Mouse (Mus musculus) gastrocnemius, postnatal 25 days (tissue): ENCODE measurements around the gene Itln1. TPM values are rescaled to one million over a fixed set of nuclear protein-coding genes. Genes with fewer than 3 reads are reported as not detected.

Source experiments
- DNase-seq: peaks from one replicate; pipeline ENCODE4 v3.0.0; 2022
- long read RNA-seq, 2 experiments: library from polyadenylated mRNA; stranded (forward); transcript quantifications; one replicate each; pipeline ENCODE4 v2.0.0; 2021
- total RNA-seq, 2 experiments: library from RNA; stranded (reverse); gene quantifications; 1 replicate in 1 of 2; 2 replicates in 1 of 2; pipeline ENCODE4 v1.2.3; 2021

The Itln1 gene
- total RNA-seq: not detected
- long read RNA-seq, experiment 1: 0 reads
- long read RNA-seq, experiment 2: 0 reads

DNA sequence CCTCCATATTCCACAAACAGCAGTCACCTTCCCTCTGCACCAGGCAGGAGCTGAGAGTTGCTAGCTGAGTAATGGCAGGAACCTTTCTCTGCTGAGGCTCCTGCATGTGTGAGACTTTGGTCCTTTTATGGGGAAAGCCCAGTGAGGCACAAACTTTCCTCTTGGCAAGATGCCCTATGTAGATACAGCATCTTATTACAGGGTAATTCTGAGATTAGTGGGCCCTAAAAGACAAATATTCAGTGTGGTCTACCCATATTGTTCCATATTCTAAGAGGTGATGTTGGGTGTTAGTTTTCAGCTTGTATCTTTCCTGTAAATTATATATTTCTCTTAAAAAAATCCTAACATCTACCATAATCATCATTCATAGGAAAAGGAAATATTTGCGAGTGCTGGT is at the start of gene Itln1:
Itln1 (minus strand) TSS at position 101 of the 400 bp plus-strand sequence.
- DNase-seq: no peak

DNA sequence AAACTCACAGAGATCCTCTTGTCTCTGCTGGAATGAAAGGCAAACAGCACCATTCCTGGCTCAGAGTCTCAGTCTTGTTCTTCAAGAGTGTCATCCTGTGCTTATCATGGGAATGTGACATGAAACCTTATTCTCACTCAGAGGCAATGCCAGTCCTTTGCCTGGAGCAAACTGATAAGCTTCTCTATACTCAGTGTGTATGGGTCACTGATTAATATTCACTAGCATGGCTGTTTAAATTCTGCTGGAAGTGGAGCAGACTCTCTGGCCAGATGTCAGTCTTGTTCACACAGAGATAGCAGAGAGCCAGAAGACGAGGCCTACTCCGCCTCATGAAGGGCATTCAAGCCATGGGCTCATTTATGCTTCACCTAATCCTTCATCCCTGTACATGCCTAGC is 49.5 kb upstream of the Itln1 start:
- DNase-seq: no peak

DNA sequence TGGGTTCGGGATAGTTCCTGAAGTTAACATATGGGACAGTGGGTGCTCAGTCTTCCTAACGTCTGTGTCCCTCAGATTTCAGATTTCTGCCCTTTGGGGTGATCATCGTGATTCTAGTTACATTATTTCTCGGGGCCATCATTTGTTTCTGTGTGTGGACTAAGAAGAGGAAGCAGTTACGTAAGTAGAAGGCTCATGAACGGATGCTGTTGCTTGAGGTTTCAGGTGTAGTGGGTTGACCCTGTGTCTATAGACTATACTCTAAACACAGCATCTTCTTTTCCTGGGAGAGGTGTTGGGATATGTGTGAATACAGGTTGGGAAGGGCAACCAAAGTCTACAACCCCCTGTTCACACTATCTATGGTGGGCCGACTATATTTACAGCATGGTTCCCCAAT is 42.1 kb upstream of the Itln1 start:
- DNase-seq: no peak

DNA sequence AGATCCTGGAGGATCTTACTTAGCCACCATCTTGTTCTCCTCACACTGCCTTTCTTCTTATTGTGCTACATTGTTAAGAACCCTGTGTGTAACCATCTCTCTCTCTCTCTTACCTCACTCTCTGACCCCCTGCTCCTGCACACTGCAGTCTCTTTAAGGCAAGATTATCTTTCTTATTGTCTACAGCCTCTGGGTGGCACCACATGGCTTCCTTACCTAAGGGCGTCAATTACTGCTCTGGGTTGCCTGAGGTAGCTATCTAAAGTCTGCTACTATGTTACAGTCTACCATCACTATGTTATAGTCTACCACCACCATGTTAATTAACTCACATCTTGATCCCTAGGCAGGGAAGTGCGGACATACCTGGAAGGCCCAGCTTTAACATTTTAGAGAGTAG is 33.3 kb upstream of the Itln1 start:
- no peak for DNase-seq

DNA sequence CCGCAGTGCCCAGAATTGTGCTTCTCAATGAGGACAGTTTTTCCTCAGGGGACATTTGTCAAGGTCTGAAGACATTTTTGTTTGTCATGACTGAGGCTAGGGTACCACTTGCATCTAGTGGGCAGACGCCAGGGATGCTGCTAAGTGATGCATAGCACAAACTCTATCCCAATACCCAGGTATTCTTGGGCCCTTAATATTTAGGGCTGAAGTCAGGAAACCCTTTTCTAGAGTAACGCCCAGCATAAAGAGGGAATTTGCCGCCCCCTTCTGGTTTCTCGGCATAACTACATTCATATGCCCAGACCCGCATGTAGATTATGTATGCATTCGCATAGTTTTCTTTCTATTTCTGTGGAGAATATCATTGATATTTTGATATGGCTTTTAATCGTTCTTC is 31.7 kb upstream of the Itln1 start:
- no peak for DNase-seq

DNA sequence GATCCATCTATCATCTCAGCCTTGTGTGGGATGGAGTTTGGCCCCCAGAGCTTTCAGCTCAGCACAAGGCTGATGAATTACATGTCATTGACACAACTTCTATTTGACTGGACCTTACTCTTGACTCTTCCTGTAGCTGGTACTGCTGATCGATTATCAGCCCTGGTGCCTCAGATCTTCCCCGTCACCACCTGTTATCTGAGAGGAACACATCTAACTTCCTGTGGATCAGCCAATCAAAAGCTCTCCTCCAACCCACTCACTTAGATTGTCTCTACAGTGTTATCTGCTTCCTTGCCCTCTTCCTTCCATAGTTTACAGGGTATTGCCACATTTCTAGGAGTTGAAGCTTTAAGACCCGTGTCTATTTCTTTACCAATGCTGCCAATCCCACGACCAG is 30.8 kb upstream of the Itln1 start:
- DNase-seq: no peak

DNA sequence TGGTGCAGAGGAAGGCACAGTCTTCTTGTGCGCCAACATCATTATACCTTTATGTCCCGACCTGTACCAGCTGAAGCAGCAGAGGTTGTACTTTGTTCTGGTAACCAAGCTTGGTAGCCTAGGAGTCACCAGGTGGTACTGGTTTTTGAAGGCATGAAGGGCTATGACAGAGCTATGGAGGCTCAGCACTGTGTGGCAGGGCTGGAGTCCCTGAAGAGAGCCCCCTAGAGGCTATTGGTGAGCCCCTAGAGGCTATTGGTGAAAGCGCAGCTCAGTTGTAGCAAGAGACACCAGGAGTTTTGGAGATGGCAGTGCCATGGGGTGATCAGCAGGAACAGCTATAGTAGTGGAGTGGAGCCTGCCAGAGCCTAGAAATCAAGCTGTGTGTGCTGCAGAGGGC is 29.2 kb upstream of the Itln1 start:
- no peak for DNase-seq

DNA sequence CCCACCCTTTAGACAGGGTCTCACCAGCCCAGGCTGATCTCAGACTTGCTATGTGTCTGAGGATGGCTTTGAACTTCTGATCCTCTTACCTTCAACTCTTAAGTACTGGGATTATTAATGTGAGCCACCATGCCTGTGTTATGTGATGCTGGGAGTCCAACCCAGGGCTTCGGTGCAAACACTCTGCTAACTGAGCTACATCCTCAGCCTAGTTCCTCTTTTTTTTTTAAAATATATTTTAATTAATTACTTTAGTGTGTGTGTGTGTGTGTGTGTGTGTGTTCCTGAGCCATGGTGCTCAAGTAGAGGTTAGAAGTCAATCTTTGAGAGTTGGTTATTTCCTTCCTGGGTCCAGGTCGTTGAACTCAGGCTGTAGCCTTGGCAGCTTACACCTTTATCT is 27.9 kb upstream of the Itln1 start:
- DNase-seq: no peak

DNA sequence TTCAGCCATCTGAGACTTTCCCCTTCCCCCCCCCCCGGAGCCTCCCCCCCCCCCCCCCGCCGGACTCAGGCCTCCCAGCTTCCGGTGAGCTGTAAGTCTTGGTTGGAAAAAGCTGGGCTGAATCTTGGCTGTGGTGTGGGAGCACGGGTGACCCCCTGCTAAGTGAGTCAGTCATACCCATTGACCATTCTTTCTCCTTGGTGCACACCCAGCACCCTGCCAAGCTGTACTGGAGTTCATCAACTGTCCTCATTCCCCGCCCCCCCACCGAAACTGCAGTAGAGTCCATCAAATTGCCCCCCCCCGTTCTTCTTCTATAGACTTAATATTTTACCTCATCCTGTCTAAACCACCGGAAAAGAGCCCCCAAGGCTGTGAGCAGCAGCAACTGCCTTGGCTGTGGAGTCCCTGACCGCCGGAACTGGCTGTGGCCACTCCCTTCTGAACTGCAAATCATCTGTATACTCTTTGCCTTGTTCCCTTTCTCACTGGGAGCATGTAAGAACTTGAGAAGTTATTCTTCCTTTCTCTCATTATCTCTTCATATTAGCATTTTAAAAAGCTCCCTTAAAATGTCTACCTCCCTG is 26.6 kb upstream of the Itln1 start:
- DNase-seq: no peak

DNA sequence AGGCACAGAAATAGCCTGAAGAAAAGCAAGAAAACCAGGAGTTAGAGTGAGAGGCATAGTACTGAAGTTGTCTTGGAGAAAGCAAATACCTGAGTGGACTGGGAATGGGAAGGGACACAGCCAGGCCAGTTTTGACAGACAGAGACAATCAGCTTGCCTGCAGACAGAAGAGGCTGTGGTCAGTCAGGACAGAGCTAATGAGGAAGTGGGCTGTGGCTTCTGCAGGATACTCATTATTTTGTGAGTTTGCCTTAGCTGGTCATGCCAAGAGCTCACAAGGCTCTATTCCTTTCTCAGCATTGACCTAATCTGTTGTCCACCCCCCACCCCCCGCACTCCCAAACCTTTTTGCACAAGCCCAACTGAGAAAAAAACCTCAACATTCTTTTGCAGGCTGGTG is 26.1 kb upstream of the Itln1 start:
- no peak for DNase-seq

DNA sequence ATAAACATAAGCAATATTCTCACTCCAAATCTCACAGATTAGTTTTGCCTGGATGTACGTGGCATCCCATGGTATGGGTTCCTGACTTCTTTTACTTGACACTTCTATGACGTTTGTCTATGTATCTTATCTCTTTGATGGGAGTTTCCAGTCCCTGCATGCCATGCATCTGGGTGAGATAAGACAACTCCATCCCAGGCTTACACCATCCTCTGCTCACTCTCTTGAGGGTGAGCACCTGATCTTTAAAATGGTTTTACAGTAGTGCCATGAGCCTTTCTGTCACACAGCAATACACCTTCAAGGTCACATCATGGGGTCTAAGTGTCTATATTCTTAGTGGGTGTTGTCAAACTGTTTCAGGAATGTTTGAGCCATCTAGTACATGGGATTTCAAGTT is 25.2 kb upstream of the Itln1 start:
- no peak for DNase-seq

DNA sequence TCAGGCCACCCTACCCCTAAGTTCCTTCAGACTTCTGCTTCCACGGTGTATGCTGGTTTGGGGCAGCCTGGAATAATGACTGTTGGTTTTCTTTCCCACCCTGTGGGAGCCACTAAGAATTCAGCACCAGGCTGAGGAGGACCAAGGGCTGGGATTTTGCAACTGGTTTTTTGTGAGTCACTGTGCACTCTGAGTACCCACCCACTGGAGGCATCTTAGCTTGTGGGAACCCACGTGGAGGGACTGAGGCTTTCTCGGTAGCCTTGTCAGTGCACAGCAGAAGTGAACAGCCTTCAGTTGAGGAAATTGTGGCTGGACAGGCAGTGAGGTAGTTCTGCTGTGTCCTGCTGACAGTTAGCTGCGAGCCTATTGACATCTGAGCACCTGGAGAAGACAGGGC is 23.8 kb upstream of the Itln1 start, which contains the start of gene Cd244a:
Cd244a (plus strand) TSS at position 296 of the 400 bp plus-strand sequence.
- DNase-seq: no peak

DNA sequence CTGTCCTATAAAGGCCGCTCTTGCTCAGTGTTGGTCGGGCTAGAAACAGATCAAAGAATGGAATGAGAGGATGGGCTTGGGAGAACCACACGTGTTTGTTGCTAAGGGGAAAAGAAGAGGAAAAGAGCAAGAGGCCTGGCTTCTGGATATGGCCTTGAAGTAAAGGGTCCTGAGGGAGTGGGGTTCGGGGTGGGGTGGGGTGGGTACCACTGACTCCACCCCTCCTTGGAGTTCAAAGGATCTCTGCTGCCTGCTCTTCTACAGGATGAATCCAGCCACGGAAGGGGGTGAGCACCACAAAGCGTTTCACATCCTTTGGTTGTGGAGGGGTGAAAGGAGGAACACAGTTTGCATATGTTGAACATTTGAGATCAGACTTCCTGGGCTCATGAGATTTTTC is 23.3 kb upstream of the Itln1 start:
- DNase-seq: no peak

DNA sequence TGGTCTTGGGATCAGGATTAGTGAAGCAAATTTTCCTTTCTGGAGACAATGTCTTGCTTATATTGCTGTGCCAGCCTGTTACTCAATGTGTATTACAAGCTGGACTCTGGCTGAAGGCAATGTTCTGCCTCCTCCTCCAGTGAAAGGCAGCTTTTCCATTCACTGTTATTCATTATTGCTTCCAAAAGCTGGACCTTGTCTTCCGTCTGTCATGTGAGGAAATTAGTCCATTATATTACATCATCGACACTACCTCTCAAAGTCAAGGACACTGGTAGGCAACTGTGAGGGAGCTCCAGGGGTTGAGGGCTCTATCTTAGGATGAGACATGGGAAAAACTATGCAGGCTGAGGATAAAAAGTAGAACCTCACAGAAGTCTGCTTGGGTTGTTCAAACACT is 21.3 kb upstream of the Itln1 start:
- DNase-seq: no peak

DNA sequence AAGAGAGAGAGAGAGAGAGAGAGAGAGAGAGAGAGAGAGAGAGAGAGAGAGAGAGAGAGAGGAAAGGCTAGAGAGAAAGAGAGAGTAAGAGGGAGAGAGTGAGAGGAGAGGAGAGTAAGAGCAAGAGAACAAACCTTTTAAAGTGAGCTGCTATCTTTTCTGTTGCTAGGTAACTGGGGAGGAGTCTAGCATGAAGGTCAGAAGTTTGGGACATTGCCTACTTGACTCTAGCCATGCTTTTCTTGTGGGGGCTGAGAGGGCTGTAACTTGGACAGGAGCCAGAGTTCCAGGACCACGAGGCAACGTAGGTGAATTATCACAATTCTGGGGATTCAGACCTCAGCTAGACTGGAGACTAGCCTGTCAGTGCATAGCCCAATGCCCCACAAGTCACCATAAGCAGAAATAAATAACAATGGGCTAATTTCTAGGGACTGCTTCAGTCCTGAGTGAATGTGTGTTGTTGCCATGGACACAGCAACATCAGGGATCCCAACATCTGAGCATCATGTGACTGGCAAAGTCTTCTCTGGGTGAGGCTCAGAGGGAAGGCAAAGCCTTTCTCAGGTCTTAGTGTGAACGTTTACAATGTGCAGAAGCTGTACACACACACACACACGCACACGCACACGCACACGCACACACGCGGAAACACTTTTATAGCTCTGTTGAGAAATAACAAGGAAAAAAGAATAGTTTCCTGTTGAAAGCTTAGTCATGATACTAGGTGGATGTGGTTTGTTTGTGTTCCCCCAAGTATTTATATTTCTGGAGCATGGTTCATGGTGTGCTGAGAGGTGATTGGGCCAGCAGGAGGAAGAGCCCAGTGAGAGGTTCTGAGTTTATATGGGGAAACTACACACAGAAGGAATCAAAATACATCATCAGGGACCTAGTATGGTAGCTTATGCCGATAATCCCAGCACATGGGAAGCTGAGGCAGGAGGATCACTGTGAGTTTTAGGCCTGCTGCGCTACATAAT is 18.6 kb upstream of the Itln1 start:
- no peak for DNase-seq

DNA sequence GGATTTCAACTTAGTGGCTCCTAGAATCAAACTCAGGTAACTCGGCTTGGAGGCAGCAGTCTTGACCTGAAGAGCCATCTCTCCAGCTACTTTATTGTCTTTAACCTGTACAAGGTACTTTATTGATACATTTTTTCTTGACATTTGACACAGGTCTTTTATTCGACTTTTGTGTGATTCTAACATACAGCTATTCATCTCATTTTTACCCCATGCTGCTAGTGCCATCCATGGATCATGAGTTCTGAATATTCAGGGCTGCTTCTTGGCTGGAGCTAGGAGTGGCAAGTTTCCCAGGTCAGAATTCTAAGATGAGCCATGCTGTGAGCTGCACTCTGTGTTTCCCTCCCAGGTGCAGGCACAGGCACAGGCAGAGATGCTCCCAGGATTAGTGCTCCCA is 17.1 kb upstream of the Itln1 start:
- DNase-seq: no peak

DNA sequence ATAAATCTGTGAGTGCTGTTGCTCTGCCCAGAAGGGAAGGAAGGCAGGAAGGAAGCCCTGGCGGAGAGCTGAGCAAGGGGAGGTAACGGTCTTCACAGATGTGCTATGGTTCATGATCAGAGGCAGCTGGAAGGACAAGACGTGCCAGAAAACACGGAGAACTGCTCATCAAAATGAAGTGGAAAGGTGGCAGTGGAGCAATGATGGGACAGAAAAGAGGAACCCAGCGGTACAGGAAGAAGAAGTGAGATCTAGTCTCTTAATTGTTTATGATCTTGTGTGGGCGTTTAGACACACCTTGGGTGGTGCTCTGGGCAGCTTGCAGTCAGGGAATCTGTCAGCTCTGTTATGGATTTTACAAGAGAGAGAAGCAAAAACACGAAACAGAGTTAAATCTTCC is 16.2 kb upstream of the Itln1 start:
- DNase-seq: no peak

DNA sequence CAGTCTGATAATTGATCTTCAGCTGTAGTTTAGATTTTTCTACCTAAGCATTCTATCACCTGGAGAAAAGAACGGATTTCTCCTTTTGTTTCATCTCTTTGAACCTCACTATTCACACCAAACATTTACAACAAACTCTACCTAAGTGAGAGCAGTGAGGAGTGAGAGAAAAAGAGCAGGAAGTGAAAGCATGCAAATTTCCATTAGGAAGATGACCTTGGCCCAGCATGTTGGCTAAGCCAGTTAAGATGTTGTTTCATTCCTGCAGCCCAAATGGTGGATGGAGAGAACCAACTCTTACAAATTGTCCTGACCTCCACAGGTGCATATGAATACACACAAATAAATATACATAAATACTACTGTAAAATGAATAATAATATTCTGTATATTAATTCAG is 5.6 kb upstream of the Itln1 start:
- no peak for DNase-seq

DNA sequence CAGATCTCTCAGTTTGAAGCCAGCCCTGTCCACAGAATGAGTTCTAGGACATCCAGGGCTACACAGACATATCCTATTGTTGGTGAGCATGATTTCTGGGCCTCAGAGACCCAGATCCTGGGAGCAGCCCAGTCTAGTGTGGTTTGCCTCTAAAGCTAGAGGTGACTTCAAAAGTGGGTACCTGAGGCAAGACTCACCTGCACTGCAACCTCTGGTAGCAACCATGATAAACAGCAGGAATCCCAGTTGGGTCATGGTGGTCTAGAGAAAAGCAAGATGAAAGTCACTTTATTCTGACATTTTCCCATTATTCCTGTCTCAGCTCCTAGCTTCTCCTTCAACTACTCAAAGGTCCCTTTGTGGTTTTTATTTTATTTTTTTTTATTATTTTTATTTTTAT is 537 bp downstream of the Itln1 start:
- DNase-seq: no peak

DNA sequence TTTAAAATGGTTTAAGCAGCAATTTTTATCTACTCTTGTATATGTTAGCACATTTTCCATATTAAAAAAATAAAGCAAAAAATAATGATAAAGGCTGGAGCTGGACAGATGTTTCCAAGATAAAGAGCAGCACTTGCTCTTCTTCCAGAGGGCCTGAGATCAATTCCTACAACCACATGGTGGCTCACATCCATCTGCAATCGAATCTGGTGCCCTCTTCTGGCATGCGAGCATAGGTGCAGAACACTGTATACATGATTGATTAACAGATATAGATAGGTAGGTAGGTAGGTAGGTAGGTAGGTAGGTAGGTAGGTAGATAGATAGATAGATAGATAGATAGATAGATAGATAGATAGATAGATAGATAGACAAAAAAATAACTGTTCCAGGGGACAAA is 2.3 kb downstream of the Itln1 start:
- no peak for DNase-seq

DNA sequence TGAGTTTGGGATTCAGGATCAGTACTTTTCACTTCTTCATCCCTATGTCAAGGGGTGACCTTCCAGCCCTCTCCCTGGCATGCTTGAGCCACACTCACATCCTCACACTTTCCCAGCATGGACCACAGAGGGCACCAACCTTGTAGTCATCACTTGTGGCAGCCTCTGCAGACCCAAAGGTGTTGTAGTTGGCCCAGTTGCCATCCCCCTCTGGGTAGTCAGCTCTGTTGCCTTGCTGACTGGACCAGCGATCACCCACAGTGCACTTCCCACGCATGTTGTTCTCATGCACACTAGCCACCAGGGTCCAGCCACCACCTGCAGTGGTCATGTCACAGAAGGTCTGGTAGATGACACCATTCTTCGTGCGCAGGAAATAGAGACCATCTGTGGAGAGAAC is 3.7 kb downstream of the Itln1 start:
- DNase-seq: no peak

DNA sequence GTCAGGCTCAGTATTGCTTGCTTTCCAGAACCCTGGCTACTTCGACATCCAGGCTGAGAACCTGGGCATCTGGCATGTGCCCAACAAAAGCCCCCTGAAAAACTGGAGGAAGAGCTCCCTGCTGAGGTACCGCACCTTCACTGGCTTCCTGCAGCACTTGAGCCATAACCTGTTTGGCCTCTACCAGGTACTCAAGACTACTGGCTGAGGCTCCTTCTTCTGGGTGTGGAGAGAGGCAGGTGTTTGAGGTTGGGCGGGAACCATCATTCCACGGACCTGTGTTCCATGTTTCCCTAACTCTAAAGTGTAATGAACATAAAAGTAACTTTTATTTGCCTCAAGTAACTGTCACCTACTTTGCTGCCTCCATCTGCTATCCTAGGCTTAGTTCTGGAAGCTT is 19.5 kb downstream of the Itln1 start:
- no peak for DNase-seq

DNA sequence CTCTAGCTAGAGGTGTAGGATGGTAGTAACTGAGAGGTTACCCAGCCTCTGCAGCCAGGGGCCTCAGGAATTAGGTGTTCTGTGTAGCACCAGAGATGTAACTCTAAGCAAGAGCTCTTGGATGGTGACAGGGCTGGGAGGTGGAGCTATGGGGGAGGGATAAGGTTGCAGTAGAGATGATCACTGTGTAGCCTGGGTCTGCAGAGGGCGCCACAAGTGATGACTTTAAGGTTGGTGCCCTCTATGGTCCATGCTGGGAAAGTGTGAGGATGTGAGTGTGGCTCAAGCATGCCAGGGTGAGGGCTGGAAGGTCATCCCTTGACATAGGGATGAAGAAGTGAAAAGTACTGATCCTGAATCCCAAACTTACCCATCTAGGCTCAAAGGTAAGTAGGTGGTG is 20.1 kb downstream of the Itln1 start:
- DNase-seq: no peak

DNA sequence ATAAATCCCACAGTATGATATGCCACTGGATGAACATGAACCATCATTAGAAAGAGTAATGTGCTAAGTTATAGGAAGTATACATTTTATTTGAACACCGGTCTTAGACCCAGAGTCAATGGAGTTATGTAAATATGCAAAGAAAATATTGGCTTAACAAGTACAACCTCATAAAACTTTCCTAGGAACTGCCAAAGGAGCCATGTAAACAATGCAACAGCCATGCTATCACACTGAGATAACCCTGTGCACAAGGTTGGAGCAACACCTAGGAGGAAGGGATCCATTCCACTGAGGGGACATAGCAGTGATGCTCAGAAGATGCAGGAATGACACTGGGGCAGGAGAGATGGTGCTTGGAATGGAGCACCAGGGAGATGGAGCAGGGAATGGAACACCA is 21.3 kb downstream of the Itln1 start:
- no peak for DNase-seq
